Mouse (Mus musculus) kidney, embryonic 14.5 days (tissue): ENCODE measurements at regions not wholly inside any gene's neighbourhood (a gene's known extent, or its start where the extent isn't known, plus 50 kb on each side); places are given as distances from the start of the nearest gene placed in this dataset.
"Not testable (repeated sequence)": the region's sequence is repeated elsewhere in the genome, so short reads cannot be mapped to it uniquely, and the experiment has no call there.

ENCODE experiments used
- ATAC-seq: fragments of 200-750 bp; cut with Nextera tagmentation; 2 replicates; pipeline ENCODE4 v1.8.0; 2017; ENCODE audit warnings: moderate number of reproducible peaks, mild to moderate bottlenecking, moderate TSS enrichment, moderate library complexity; ENCODE audit not compliant: low FRiP score, low TSS enrichment
- H3K27ac ChIP-seq: fragments of 300-500 bp; sonication (generic); 2 replicates; pipeline ENCODE4 v1.5.1; 2014; ENCODE audit warnings: low read depth, mild to moderate bottlenecking, low read length, moderate library complexity, mixed read lengths
- H3K27me3 ChIP-seq: fragments of 300-500 bp; sonication (generic); 2 replicates; pipeline ENCODE4 v1.6.1; 2014; ENCODE audit warnings: mild to moderate bottlenecking, low read length; ENCODE audit not compliant: control insufficient read depth, insufficient read depth
- H3K36me3 ChIP-seq: fragments of 300-500 bp; sonication (generic); 2 replicates; pipeline ENCODE4 v1.6.1; 2014; ENCODE audit warnings: low read length, mixed read lengths; ENCODE audit not compliant: control insufficient read depth, insufficient read depth
- H3K4me1 ChIP-seq: fragments of 300-500 bp; sonication (generic); 2 replicates; pipeline ENCODE4 v1.6.1; 2014; ENCODE audit warnings: low read length, mixed read lengths; ENCODE audit not compliant: control insufficient read depth, insufficient read depth
- H3K4me2 ChIP-seq: fragments of 300-500 bp; sonication (generic); replicated peaks from 2 replicates; pipeline ENCODE4 v1.6.1; 2014; ENCODE audit warnings: low read depth, mild to moderate bottlenecking, low read length
- H3K4me3 ChIP-seq: fragments of 300-500 bp; sonication (generic); 2 replicates; pipeline ENCODE4 v1.5.1; 2014; ENCODE audit warnings: mild to moderate bottlenecking, low read length
- H3K9ac ChIP-seq: fragments of 300-500 bp; sonication (generic); 2 replicates; pipeline ENCODE4 v1.6.1; 2014; ENCODE audit warnings: low read depth, mild to moderate bottlenecking, low read length, moderate library complexity
- H3K9me3 ChIP-seq: fragments of 300-500 bp; sonication (generic); 2 replicates; pipeline ENCODE4 v1.6.1; 2016; ENCODE audit warnings: low read length; ENCODE audit not compliant: control insufficient read depth
- WGBS: fragments of 180-500 bp; shearing (Covaris S2); extraction: QIAGEN DNeasy Blood & Tissue Kit; methylation state at CpG from one replicate; pipeline ENCODE4 v1.1.7; 2014; 5-methylcytosine and 5-hydroxymethylcytosine counted together

- not testable (repeated sequence) for ATAC-seq, H3K27ac ChIP-seq, H3K4me2 ChIP-seq, H3K4me1 ChIP-seq, H3K4me3 ChIP-seq, H3K27me3 ChIP-seq, H3K9me3 ChIP-seq, H3K36me3 ChIP-seq, H3K9ac ChIP-seq
- 86% methylated on average over 9 of the region's 10 CpGs for WGBS
These were observed 106.8 kb upstream of the Supt20 start for GRCm38 (mm10) chr3:54585781-54586180.

GRCm38 (mm10) chr3:54587127-54587995, 105.2 kb upstream of the Supt20 start:
- H3K27me3 ChIP-seq: no peaks in the 10 kb centered on the region
- 52% methylated on average over 21 of the region's 21 CpGs for WGBS
- no peaks in the 10 kb centered on the region for H3K9me3 ChIP-seq
- H3K9ac ChIP-seq: no peak overlapping the region
- no peaks in the 10 kb centered on the region for H3K36me3 ChIP-seq
- H3K4me2 ChIP-seq: peak overlapping the region; percentile 24; the same call in 1 of the 2 replicates
- peak overlapping the region; percentile 62; the same call in 1 of the 2 replicates for H3K27ac ChIP-seq
- no peaks in the 10 kb centered on the region for H3K4me1 ChIP-seq
- H3K4me3 ChIP-seq: no peak overlapping the region
- peak; percentile 43; the same call in 1 of the 2 replicates for ATAC-seq

- H3K9me3 ChIP-seq: no peaks in the 10 kb centered on the region
- H3K4me1 ChIP-seq: no peaks in the 10 kb centered on the region
- 55% methylated on average over 5 of the region's 5 CpGs for WGBS
- H3K4me2 ChIP-seq: no peak overlapping the region
- no peaks in the 10 kb centered on the region for H3K36me3 ChIP-seq
- no peak overlapping the region for H3K4me3 ChIP-seq
- ATAC-seq: no peak
- no peaks in the 10 kb centered on the region for H3K27me3 ChIP-seq
- no peak overlapping the region for H3K9ac ChIP-seq
- no peak overlapping the region for H3K27ac ChIP-seq
These were observed 104.4 kb upstream of the Supt20 start for GRCm38 (mm10) chr3:54588198-54588597.

GRCm38 (mm10) chr3:54589976-54590375, 102.6 kb upstream of the Supt20 start:
- no peaks in the 10 kb centered on the region for H3K27me3 ChIP-seq
- ATAC-seq: no peak
- no peak overlapping the region for H3K4me3 ChIP-seq
- 77% methylated on average over 9 of the region's 9 CpGs for WGBS
- no peaks in the 10 kb centered on the region for H3K9me3 ChIP-seq
- no peak overlapping the region for H3K4me2 ChIP-seq
- H3K4me1 ChIP-seq: no peaks in the 10 kb centered on the region
- H3K36me3 ChIP-seq: no peaks in the 10 kb centered on the region
- H3K9ac ChIP-seq: no peak overlapping the region
- H3K27ac ChIP-seq: no peak overlapping the region

GRCm38 (mm10) chr3:54591160-54591559, 101.4 kb upstream of the Supt20 start:
- no peak overlapping the region for H3K4me3 ChIP-seq
- H3K4me2 ChIP-seq: no peak overlapping the region
- H3K9ac ChIP-seq: no peak overlapping the region
- 66% methylated on average over 3 of the region's 3 CpGs for WGBS
- no peaks in the 10 kb centered on the region for H3K27me3 ChIP-seq
- ATAC-seq: no peak
- no peaks in the 10 kb centered on the region for H3K9me3 ChIP-seq
- H3K27ac ChIP-seq: no peak overlapping the region
- no peaks in the 10 kb centered on the region for H3K4me1 ChIP-seq
- no peaks in the 10 kb centered on the region for H3K36me3 ChIP-seq

GRCm38 (mm10) chr3:54592064-54592463, 100.5 kb upstream of the Supt20 start:
- H3K36me3 ChIP-seq: no peaks in the 10 kb centered on the region
- H3K9me3 ChIP-seq: no peaks in the 10 kb centered on the region
- H3K9ac ChIP-seq: no peak overlapping the region
- H3K4me3 ChIP-seq: no peak overlapping the region
- WGBS: 33% methylated on average over 2 of the region's 2 CpGs
- H3K27me3 ChIP-seq: no peaks in the 10 kb centered on the region
- no peak overlapping the region; the same call in 1 of the 2 replicates for H3K27ac ChIP-seq
- no peaks in the 10 kb centered on the region for H3K4me1 ChIP-seq
- ATAC-seq: no peak
- no peak overlapping the region for H3K4me2 ChIP-seq

GRCm38 (mm10) chr3:54592655-54593428, 99.8 kb upstream of the Supt20 start:
- no peaks in the 10 kb centered on the region for H3K27me3 ChIP-seq
- no peaks in the 10 kb centered on the region for H3K4me1 ChIP-seq
- WGBS: 40% methylated on average over 14 of the region's 14 CpGs
- H3K4me3 ChIP-seq: no peak overlapping the region
- H3K27ac ChIP-seq: no peak overlapping the region
- ATAC-seq: peak; percentile 57; the same call in 1 of the 2 replicates
- H3K4me2 ChIP-seq: no peak overlapping the region
- H3K9me3 ChIP-seq: no peaks in the 10 kb centered on the region
- H3K36me3 ChIP-seq: no peaks in the 10 kb centered on the region
- H3K9ac ChIP-seq: no peak overlapping the region

GRCm38 (mm10) chr3:54595193-54595592, 97.4 kb upstream of the Supt20 start:
- 81% methylated on average over 3 of the region's 3 CpGs for WGBS
- H3K27ac ChIP-seq: no peak overlapping the region
- H3K4me2 ChIP-seq: no peak overlapping the region
- H3K4me1 ChIP-seq: no peaks in the 10 kb centered on the region
- H3K36me3 ChIP-seq: no peaks in the 10 kb centered on the region
- H3K9ac ChIP-seq: no peak overlapping the region
- H3K27me3 ChIP-seq: no peaks in the 10 kb centered on the region
- no peak overlapping the region for H3K4me3 ChIP-seq
- ATAC-seq: no peak
- no peaks in the 10 kb centered on the region for H3K9me3 ChIP-seq
